Mouse (Mus musculus) layer of hippocampus, postnatal 25 days (tissue): Measurements from ENCODE around the gene Tpst2. TPM values are rescaled to one million over a fixed set of nuclear protein-coding genes. Genes with fewer than 3 reads are reported as not detected.
"Not testable (repeated sequence)": the region's sequence is repeated elsewhere in the genome, so short reads cannot be mapped to it uniquely, and the experiment has no call there.

Experiments
- DNase-seq, 2 experiments: peaks; one replicate each; pipeline ENCODE4 v3.0.0; 2022; ENCODE audit warnings: mixed read lengths in 2 of 2, low spot score in 1 of 2; ENCODE audit errors: extremely low spot score in 1 of 2
- total RNA-seq, 2 experiments: library from RNA; stranded (reverse); gene quantifications; 2 replicates each; pipeline ENCODE4 v1.2.3; 2021

Gene Tpst2
- total RNA-seq, 2 experiments from 2014 or later: 45.9 to 46.2 TPM

GRCm38 (mm10) chr5:112295162-112295561 is 18.7 kb downstream of the Tpst2 start:
- DNase-seq: no peak

DNA sequence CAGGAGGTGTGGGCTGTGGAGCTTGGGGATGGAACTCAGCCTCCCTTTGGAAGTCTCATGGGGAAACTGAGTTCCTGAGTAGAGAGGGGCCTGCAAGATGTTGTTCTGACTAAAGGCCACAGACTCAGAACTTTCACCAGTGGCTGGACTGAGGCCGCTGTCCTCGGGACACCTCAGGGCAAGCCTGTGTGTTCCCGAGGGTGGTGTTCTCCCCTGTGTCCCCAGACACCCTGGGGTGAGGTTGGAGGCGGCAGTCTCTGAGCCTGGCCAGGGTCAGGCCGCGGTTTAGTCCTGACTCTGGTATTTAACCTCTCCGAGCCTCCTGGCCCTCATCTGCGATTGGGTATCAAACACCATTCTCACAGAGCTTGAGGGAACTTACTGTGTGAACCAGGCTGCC is 19.1 kb downstream of the Tpst2 start:
- no peak for DNase-seq

DNA sequence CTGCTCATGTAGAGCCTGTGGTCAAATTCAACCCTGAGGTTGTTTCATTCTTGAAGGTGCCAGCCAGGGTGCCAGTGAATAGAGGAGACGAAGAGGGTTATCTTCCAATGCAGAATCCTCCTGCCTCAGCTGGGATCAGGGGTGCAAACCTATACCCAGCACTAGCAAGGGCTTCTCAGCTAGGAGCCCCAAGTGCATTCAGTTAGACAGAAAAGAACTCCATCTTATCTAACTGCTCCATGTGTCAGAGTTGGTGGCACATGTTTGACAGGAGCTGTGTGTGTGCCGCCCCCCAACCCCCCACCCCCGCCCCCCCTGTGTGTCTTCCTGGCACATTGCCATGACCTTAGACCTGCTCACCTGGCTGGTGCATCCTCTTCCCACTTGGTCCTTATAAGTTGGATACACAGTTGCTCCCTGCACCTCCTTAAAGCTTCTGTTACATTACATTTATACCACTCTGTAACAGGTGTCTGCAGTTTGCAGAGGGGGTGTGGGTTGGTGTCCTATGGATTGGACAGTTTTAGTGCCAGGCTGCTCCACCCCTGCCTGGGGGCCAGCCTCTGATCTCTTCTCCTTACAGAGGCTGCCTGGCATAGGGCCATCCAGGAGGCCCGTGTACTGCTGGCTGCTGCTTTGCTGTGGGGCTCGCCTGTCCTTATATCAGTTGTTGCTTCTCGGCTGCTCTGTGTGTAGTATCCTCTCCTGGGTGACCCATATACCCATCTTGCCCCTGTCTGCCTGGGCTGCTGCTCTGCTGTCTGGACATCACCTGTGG is 20.1 kb downstream of the Tpst2 start:
- DNase-seq: no peak

GRCm38 (mm10) chr5:112297257-112297656 is 20.8 kb downstream of the Tpst2 start:
- no peak for DNase-seq

- DNase-seq: no peak
These were observed 21.9 kb downstream of the Tpst2 start for GRCm38 (mm10) chr5:112298226-112298988.

DNA sequence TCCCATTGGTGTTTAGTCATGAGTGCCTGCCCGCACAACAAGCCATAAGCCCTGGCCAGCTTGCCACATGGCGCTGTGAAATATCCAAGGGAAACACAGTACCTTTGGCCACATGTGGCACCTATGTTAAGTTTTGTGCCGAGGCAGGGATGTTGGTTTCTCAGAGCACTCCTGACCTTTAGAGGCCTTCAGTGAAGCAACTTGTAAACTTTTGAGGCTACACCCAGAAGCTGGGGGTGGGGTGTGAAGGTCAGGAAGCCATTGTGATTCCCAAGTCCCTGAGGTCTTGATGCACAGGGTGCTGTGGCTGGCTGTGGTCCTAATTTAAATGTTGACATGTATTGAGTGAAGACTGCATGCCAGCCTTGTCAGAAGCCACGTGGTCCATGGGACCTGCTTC is 22.9 kb downstream of the Tpst2 start:
- no peak for DNase-seq

DNA sequence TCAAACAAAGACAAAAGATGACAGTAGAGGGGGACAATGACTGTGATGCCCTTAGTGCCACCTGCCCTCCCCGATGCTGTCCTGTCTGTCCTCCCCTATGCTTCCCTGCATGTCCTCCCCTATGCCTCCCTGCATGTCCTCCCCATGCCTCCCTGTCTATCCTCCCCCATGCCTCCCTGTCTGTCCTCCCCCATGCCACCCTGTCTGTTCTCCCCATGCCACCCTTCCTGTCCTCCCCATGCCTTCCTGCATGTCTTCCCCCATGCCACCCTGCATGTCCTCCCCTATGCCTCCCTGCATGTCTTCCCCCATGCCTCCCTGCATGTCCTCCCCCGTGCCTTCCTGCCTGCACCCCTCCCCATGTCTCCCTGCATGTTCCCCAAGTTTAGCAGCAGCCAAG is 23.6 kb downstream of the Tpst2 start:
- no peak for DNase-seq

DNA sequence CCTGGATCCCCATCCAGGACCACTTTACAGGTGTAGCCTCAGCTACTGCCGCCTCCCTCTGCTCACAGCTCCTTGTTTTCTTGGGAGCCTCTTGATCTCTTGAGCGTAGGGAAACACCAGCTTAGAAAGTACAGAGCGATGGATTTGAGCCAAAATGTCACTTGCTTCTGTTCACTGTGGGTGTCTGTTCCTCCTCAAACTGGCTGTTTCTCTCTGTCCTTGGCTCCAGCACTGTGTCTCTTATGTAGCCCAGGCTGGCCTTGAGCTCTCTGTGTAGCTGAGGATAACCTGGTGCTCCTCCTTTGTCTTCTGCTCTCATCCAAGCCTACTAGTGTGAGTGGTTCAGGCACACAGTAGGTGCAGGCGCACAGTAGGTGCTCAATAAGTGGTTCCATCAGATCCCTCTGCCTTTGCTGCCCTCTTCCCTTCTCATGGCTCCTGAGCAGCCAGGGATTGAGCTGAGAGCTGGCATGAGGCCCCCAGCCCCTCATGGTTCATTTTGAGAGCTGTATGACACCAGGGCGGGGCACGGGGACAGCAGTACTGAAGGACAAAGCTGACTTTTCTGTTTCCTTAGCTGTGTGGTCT is 24.3 kb downstream of the Tpst2 start:
- no peak for DNase-seq

DNA sequence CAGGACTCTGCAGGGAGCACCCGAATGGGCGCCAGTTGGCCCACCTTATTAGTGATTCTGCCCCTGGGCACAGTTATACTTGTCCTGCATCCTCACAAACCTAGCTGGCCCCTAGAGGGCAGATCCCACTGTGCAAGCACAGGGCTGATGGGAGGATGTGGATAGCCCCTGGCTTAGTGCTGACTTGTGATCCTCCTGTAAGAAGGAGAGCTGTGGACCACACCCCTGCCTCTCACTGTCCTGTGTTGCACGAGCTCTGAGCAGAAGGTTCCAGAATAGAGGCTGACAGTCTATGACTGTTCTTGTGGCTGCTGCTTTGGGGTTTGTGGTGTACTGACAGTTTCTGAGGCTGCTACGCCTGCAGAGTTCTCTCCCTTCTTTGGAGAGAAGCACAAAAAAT is 25.2 kb downstream of the Tpst2 start:
- DNase-seq: no peak

GRCm38 (mm10) chr5:112302310-112302709 is 25.8 kb downstream of the Tpst2 start:
- DNase-seq: no peak

GRCm38 (mm10) chr5:112305842-112306241 is 29.4 kb downstream of the Tpst2 start:
- no peak for DNase-seq

GRCm38 (mm10) chr5:112313222-112313885 is 36.9 kb downstream of the Tpst2 start:
- no peak for DNase-seq

DNA sequence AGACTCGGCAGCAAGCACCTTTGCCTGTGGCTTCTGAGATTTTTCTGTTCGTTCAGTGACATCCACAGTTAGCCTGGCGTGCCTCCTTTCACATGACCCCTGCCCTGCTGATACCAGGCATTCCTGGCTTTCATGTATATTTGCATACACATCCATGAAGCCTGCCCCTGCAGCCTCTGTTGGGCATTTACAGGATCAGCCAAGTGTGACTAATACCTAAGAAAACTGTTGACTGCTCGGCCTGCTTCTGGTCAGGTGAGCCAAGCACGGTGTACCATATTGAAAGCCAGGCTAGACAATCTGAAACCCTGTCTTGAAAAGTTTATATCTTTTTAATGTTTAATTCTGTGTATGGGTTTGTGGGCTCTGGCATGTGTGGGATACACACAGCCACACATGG is 40.0 kb downstream of the Tpst2 start:
- no peak for DNase-seq

DNA sequence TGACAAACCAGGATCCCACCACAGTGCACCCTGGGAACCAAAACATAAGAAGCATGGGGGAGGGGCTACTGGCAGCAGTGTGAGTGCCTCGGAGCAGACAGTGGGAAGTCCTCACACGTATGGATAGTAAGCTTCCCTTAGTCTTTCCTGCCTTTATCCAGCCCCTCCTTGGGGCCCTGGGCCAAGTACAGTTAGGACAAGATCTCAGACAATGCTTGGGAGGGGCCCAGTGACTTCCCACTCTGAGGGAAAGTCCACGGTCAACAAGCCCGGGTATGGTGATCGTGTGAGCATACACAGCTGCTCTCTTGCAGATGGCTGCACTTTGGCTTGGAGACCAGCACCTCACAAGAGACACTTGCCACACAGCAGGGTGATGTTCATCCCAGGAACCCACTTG is 40.8 kb downstream of the Tpst2 start:
- DNase-seq: no peak

GRCm38 (mm10) chr5:112319343-112319742 is 42.9 kb downstream of the Tpst2 start:
- not testable (repeated sequence) for DNase-seq

DNA sequence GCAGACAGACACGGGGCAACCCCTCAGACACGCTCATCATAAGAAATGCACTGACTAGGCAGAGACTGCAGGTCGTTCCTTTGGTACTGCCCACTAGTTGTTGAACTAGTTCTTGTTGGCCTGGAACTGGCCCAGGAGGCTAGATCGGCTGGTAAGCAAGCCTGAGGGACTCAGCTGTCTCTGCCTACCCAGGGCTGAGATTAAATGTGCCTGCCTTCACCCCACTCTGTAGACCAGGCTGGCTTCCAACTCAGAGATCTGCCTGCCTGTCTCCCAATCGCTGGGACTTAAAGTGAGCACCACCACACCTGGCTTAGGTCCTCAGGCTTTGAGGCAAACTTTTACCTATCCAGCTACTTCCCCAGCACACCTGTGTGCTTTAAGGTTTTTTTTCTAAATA is 43.9 kb downstream of the Tpst2 start:
- DNase-seq: no peak

DNA sequence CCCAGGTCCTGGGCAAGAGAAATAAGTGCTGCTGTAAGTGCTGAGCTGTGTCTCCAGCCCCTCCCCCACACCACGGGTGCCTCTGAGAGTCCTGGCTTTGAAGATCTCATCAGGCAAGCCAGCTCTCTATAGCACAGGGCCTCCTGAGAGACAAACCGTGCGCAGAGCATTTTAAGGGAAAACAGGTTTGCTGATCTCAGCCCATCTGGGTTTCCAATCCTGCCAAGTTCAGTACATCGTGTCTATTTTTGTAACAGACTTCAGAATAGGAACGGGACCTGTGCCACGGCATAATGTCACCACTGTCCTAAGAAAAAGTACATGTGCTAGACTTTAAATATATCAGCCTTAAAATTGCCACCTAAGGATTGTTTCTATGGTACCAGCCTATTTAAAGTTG is 44.4 kb downstream of the Tpst2 start:
- peak; percentile 35 to 57 for DNase-seq

DNA sequence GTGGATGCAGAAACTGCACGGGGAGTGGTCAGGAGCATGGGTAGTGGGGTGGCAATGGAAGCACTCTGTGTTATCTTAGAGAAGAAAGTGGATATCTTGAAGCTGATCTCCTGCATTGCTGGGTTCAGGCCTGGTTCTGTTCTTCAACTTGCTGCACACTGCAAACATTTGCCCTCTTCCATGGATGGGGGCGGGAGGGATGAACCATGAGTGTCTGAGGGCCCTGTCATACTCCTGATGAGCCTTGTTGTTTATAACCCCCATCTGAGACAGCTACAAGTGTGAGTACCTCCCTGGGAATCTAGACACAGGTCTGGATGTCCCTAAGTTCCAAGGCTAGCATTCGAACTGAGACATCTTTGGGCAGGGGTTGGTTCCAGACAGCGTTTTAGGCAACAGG is 44.9 kb downstream of the Tpst2 start:
- no peak for DNase-seq

- DNase-seq: no peak
These were observed 46.8 kb downstream of the Tpst2 start for GRCm38 (mm10) chr5:112323246-112323645.

DNA sequence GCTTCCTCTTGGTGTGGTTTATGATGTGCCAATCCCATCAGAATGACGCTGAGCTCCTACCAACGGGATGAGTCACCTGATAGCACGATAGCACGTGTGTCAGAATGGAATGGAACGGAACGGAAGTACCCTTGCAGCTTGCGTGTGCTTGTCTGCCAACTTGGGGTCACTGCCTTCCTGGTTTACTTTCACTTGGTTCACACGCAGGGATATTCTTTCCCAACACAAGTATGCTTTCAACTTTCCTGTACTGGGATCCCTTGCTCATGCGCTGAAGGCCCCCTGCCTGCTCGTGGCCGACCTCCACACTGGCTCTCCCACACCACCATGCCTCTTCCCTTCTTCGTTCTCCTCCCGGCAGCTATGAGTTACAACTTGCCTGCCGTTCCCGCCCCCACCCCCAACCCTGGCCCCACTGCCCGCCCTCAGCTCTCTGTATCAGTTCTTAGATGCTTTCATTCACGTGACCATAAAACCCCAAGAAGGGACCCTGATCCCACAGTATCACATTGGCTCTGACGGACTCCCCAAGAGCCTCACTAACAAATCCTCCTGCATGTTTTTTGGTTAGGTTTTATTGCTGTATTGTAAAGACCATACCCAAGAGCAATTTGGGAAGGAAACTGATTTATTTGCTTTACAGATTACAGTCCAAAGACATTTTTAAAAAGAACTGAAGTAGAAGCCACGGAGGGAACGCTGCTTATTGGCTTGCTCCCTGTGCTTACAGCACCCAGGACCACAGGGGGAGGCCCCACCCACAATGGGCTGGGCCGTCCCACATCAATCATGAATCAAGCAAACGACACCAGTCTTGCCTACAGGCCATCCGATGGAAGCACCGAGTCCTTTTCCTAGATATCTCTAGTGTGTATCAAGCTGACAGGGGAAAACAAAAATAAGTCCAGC is 48.4 kb downstream of the Tpst2 start:
- DNase-seq: no peak
